Mouse (Mus musculus): ENCODE data around the gene Creb1. TPM values are rescaled to one million over a fixed set of nuclear protein-coding genes. Genes with fewer than 3 reads are reported as not detected.

Gene Creb1
- 11.4 and 14.6 TPM in 2 replicates for polyA plus RNA-seq (2012; rRNA removed)

GRCm38 (mm10) chr1:64532589-64533470 is at the start of gene Creb1:
Creb1 (plus strand) TSS chr1:64532645.
- DNase-seq (ENCODE audit: low read depth) = no peak

DNA sequence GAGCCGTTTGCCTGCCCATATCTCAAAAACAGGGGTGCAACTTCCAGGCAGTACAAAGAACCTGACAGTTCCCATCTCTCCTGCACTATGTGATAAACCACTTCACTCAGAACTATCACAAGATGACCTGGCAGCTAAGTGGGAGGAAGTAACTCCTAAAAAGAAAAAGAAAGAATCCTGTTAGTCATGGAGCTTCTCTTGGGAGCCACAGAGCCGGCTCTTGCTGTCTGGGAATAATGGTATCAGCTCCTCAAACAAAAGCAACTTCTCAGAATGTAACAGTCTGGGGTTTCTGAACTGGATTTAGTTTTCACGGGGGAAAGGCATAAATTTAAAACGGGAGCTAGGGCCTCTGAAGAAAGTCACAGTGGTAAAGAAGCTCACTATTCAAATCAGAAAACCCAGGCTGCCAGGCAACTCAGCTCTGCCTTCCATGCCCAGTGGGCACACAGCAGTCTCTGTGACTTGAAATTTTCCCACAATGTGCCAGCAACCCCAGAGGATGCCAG is 43.9 kb upstream of the Creb1 start:
- no peak for DNase-seq (ENCODE audit: low read depth)

GRCm38 (mm10) chr1:64496803-64497202 is 35.6 kb upstream of the Creb1 start:
- no peak for DNase-seq (ENCODE audit: low read depth)

DNA sequence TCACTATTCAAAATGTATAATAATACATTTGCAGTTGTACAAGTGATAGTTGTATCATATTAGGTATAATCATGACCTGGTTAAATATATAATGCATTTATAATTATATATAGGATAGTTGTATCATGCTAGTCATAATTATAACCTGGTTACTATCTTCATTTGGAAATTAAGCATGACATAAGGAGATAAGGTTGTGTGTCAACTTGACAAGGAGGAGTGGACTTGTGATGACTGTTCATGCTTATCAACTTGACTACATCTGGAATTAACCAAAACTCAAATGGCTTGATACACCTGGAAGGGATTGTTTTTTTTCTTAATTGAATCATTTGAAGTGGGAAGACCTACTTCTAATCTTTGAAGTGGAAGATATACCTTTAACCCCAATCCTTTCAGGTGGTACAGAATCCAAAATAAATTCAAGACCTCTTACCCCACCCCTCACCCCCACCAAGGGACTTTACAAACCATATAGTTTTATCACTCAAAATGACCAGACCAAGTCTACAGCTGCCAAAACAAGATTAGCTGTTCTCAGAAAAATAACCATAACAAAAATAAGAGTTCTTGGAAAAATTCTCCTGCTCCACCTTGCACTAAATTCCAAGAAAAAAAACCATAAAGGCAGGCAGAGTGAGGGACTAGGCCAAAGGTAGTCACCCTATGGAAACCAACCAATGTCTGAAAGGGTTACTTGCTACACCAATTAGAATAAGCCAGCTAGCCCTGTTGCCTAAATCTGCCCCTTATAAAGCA is 30.9 kb upstream of the Creb1 start:
- no peak for DNase-seq (ENCODE audit: low read depth)

DNA sequence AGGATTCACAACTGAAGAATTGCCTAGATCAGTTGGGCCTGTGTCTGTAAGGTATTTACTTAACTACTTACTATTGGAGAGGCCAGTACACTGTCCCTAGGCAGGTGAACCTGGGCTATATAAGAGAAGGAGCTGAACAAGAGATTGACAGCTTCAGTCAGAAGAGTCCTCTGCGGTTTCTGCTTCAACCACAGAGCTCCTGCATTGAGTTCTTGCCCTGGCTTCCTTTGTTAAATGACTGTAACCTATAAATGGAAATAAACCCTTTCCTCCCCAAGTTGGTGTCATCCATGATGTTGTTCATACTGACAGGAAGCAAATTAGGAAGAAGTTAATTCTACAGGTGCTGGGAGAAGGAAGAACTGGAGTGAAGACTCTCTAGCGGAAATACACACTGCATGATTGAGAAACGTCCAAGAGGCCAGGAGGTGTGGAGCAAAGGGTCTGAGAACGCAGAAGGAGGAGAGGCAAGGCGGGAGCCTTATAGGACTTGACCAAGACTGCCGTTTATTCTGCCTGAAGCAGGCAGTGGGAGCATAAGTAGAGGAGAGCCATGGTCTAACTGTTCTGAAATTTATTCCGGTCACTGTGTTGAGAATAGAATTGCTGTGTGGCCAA is 23.9 kb upstream of the Creb1 start:
- no peak for DNase-seq (ENCODE audit: low read depth)

DNA sequence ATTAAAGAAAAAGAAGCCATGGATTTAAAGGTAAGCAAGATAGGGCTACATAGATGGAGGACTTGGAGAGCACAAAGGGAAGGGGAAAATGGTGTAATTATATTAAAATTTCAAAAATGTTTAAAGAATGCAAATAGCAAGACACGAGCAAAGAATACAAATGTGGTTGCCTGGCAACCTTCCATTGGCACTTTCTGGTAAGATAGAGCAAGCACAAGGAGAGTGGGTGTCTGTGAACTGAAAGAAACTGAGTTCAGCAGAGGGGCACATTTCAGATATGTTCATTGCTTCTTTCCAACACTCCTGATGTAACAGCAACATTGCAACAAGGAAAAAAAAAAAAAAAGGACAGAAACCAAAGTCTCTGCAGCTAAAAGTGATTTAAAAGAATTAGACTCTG is 22.8 kb upstream of the Creb1 start:
- DNase-seq (ENCODE audit: low read depth) = no peak

DNA sequence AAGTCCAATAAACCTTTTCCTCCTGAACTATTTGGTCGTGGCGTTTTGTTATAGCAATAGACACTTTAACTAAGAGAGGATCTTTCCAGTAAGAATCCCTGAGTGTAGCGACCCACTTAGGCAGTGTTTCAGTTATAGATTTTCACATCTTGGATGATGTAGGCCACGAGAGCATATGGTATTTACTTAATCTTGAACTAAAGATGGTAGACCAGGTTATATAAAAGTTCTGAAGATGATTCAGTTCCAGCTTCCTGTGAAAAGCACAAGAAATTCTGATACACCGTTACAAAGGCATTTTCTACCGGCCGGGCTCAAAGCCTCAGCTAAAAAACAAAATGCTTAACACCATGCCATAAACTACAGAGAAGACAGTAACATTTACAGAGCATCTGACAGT is 18.3 kb upstream of the Creb1 start:
- DNase-seq (ENCODE audit: low read depth) = no peak

- DNase-seq (ENCODE audit: low read depth) = no peak
These were observed 15.9 kb upstream of the Creb1 start for GRCm38 (mm10) chr1:64516593-64516992.

- DNase-seq (ENCODE audit: low read depth) = no peak
These were observed 14.0 kb upstream of the Creb1 start for GRCm38 (mm10) chr1:64518480-64518879.

DNA sequence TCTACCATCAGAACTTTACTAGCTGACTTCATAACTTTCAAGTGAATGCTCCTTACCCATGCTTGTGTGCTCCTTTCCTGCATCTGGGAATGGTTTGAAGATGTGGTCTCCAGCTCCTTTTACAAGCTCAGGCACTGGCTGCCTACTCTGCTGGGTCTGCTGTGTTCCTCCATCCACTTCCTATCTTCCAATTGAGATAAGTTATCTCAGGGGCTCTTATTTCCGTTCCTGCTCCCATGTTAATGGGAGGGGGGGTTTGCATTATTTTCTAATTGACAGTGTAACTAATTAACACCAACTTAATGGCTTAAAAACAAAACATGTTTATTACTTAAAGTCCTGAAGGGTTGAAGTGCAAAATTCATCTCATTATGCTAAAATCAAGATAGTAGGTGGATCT is 13.1 kb upstream of the Creb1 start:
- no peak for DNase-seq (ENCODE audit: low read depth)

DNA sequence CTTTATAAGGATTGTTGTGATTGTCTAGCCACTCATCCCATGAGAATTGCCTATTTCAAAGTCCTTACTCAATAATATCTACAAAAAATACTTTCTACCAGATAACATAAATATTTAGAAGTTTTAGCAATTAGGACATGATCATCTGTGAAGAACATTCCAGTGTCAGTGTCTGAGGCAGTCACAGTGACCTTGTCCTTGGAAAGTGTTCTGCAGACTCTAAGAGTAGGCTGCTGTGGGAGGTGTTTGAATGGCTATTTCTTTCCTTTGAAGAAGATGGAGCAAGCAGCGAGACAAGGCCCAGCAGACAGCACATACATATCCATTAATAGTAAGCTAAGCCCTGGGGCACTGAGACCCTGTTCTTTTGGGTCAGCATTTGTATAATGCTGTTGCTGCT is 12.5 kb upstream of the Creb1 start:
- no peak for DNase-seq (ENCODE audit: low read depth)

DNA sequence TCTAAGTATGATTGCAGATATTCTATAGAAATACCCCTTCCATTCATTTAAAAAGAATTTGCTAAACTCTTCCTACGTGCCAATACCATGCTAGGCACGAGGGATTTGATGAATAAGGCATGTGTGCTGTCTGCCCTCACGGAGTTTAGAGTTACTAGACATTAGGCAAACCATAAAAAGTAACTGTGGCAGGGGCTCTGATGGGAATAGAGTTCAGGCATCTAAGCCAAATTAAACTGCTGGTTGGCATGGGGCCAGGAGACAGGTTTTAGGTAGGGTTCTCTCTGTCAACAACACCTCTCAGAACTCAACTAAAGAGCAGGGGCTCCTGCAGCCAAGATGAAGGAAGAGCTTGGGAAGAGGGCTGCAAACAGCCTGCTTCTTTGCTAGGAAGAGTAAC is 10.7 kb upstream of the Creb1 start:
- DNase-seq (ENCODE audit: low read depth) = no peak

GRCm38 (mm10) chr1:64522637-64523036 is 9.8 kb upstream of the Creb1 start:
- DNase-seq (ENCODE audit: low read depth) = no peak

- no peak for DNase-seq (ENCODE audit: low read depth)
These were observed 9.3 kb upstream of the Creb1 start for GRCm38 (mm10) chr1:64523117-64523516.

GRCm38 (mm10) chr1:64524661-64525060 is 7.8 kb upstream of the Creb1 start:
- DNase-seq (ENCODE audit: low read depth) = no peak

DNA sequence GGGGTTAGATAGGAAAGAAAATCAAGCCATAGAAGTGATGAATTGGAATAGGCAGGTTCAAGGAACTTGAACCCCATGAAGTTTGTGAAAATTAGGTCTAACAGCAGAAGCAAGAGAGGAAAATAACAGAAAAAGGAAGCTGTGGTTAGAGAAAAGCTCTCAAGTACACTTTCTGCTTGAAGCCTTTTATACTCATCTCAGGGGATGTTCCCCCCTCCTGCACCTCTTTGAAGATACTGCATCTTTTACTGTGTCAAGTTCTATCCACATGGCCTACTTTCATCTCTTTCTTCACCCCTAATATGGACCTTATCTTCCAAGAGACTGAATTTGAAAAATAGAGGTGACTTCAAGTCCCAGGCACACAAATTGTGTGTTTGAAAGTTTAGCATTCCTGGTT is 4.8 kb upstream of the Creb1 start:
- no peak for DNase-seq (ENCODE audit: low read depth)

DNA sequence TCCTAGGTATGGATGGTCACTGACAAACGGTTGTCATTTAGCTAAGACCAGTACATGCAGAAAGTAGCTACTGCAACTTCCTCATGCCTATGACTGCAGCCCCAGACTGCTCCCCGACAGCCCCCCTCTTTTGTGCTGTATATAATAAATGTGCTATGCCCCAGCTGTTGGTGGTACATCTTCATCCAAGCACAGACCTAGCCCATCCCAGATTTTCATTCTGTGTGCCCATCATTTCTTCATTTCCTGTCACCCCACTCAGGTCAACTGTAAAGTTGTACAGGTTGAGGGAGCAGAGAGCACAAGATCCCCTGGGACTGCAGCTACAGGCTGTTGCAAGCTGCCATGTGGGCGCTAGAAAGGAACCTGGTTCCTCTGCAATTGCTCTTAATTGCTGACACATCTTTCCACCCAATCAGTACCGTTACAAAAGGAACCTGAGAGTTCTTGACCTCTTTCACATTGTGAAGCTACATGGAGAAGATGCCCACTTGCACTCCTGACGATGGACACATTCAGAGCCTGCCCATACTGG is 2.6 kb upstream of the Creb1 start:
- no peak for DNase-seq (ENCODE audit: low read depth)

- DNase-seq (ENCODE audit: low read depth) = no peak
These were observed 897 bp upstream of the Creb1 start for GRCm38 (mm10) chr1:64531548-64531947.

DNA sequence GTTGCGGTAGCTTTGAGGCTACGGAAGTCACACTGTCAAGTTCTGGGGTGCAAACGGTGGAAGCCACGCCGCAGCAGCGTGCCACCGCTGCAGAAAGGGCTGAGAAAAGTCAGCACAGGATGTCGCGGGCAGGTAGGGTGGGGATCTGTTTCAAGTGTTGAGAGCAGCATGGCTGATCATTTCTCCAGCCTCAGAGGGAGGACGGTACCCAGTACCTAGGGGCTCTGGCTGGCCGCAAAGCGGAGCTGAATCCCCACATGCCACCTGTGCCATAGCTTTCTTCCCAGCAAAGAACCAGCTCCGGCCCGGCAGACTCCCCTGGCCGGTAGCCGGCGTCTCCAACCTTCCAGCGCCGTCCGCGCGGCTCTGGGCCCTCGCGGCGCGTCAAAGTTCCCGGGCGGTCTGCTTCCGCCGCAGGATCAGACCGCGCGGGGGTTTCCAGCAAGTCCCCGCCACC is 350 bp upstream of the Creb1 start:
- no peak for DNase-seq (ENCODE audit: low read depth)

- DNase-seq (ENCODE audit: low read depth) = no peak
These were observed 1.3 kb downstream of the Creb1 start for GRCm38 (mm10) chr1:64533471-64534443.

DNA sequence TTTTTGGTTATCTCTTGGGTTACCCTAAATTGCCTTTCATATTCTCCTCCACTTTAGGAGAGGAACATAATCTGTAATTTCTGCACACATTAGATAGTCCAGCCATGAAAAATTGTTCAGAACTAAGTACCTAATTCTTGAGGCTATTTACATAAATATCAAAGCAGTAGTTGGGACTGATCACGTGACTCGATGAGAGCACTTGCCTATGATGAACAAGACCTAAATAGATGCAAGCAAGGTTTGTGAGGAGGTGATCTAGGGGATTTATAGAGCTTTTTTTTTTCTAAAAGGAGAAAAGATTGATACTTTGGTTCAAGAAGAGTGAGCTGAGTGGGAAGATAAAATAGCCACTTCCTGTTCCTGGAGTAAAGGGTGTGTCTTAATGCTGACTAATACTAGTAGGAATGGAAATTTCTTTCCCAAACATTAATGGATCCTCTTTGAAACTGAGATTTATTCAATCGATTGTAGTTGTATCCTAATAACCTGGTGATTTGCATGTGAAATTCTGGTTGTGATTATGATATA is 6.5 kb downstream of the Creb1 start:
- no peak for DNase-seq (ENCODE audit: low read depth)
